Mouse (Mus musculus) embryonic fibroblast, embryonic 13.5 days (primary cell): ENCODE data around the gene Cfap58.

ENCODE experiments used
- CTCF ChIP-seq: IDR thresholded peaks from 2 replicates; pipeline ENCODE4 v1.5.1; 2011; ENCODE audit warnings: mild to moderate bottlenecking, control low read depth, low read length, moderate library complexity, borderline replicate concordance; ENCODE audit not compliant: insufficient read depth
- POLR2A ChIP-seq: IDR thresholded peaks from 2 replicates; pipeline ENCODE4 v1.6.1; 2011; ENCODE audit warnings: low read depth, mild to moderate bottlenecking, control low read depth, low read length, moderate library complexity

GRCm38 (mm10) chr19:47936938-47937337 lies 537 bp upstream of the Cfap58 start:
- TF ChIP-seq POLR2A (no peak), CTCF (no peak)
